Mouse (Mus musculus) embryo, embryonic 10 days (tissue): ENCODE measurements at regions not wholly inside any gene's neighbourhood (a gene's known extent, or its start where the extent isn't known, plus 50 kb on each side); places are given as distances from the start of the nearest gene placed in this dataset.
A peak's percentile ranks its signal among the peaks of the same experiment; 100 is the strongest.

Source experiments
- DNase-seq: peaks from one replicate; pipeline ENCODE4 v3.0.0-alpha.2; 2015; ENCODE audit warnings: low spot score

GRCm38 (mm10) chr5:50820674-50821073 is 746.9 kb downstream of the Ppargc1a start:
- DNase-seq, result no peak

GRCm38 (mm10) chr5:50819959-50820358 is 747.6 kb downstream of the Ppargc1a start:
- no peak for DNase-seq

GRCm38 (mm10) chr5:50795310-50795709 is 736.5 kb upstream of the Adgra3 start:
- DNase-seq, result no peak

- no peak for DNase-seq
These were observed 735.8 kb upstream of the Adgra3 start for GRCm38 (mm10) chr5:50794453-50795169.

GRCm38 (mm10) chr5:50793558-50793957 is 734.8 kb upstream of the Adgra3 start:
- no peak for DNase-seq

GRCm38 (mm10) chr5:50785273-50785672 is 726.5 kb upstream of the Adgra3 start:
- DNase-seq, result peak; percentile 18

GRCm38 (mm10) chr5:50779138-50779537 is 720.3 kb upstream of the Adgra3 start:
- no peak for DNase-seq

- DNase-seq, result no peak
These were observed 719.4 kb upstream of the Adgra3 start for GRCm38 (mm10) chr5:50778221-50778620.

GRCm38 (mm10) chr5:50762261-50762660 is 703.5 kb upstream of the Adgra3 start:
- no peak for DNase-seq

GRCm38 (mm10) chr5:50760386-50760785 is 701.6 kb upstream of the Adgra3 start:
- DNase-seq, result no peak

GRCm38 (mm10) chr5:50752766-50753165 is 694.0 kb upstream of the Adgra3 start:
- peak; percentile 36 for DNase-seq

GRCm38 (mm10) chr5:50751358-50751757 is 692.6 kb upstream of the Adgra3 start:
- no peak for DNase-seq

- DNase-seq, result no peak
These were observed 684.2 kb upstream of the Adgra3 start for GRCm38 (mm10) chr5:50743030-50743429.

- no peak for DNase-seq
These were observed 674.9 kb upstream of the Adgra3 start for GRCm38 (mm10) chr5:50733711-50734110.

GRCm38 (mm10) chr5:50728337-50729003 is 669.7 kb upstream of the Adgra3 start:
- DNase-seq, result no peak

- DNase-seq, result no peak
These were observed 648.3 kb upstream of the Adgra3 start for GRCm38 (mm10) chr5:50706945-50707663.

- peak; percentile 60 for DNase-seq
These were observed 639.3 kb upstream of the Adgra3 start for GRCm38 (mm10) chr5:50698084-50698483.

- DNase-seq, result peak; percentile 24
These were observed 638.8 kb upstream of the Adgra3 start for GRCm38 (mm10) chr5:50697588-50697987.

- DNase-seq, result no peak
These were observed 629.6 kb upstream of the Adgra3 start for GRCm38 (mm10) chr5:50688362-50688761.

GRCm38 (mm10) chr5:50683966-50684365 is 625.2 kb upstream of the Adgra3 start:
- DNase-seq, result no peak

GRCm38 (mm10) chr5:50636539-50636938 is 577.7 kb upstream of the Adgra3 start:
- DNase-seq, result no peak

GRCm38 (mm10) chr5:50626648-50627047 is 567.8 kb upstream of the Adgra3 start:
- DNase-seq, result no peak

GRCm38 (mm10) chr5:50624206-50624605 is 565.4 kb upstream of the Adgra3 start:
- DNase-seq, result no peak
